Mouse (Mus musculus) ovary, adult 10 weeks (tissue): ENCODE data around the gene Cdc42se2. TPM values are rescaled to one million over a fixed set of nuclear protein-coding genes. Genes with fewer than 3 reads are reported as not detected.

ENCODE experiments used
- polyA plus RNA-seq: library from polyadenylated mRNA; stranded (reverse); fragments of 350-450 nt; fragmentation: Illumina TruSeq; extraction: RNeasy Lipid Tissue Mini Kit (QIAGEN cat#74804); gene quantifications from one replicate; pipeline ENCODE4 v1.2.3, GENCODE M21; 2014

Gene Cdc42se2
- 66.5 TPM for polyA plus RNA-seq

DNA sequence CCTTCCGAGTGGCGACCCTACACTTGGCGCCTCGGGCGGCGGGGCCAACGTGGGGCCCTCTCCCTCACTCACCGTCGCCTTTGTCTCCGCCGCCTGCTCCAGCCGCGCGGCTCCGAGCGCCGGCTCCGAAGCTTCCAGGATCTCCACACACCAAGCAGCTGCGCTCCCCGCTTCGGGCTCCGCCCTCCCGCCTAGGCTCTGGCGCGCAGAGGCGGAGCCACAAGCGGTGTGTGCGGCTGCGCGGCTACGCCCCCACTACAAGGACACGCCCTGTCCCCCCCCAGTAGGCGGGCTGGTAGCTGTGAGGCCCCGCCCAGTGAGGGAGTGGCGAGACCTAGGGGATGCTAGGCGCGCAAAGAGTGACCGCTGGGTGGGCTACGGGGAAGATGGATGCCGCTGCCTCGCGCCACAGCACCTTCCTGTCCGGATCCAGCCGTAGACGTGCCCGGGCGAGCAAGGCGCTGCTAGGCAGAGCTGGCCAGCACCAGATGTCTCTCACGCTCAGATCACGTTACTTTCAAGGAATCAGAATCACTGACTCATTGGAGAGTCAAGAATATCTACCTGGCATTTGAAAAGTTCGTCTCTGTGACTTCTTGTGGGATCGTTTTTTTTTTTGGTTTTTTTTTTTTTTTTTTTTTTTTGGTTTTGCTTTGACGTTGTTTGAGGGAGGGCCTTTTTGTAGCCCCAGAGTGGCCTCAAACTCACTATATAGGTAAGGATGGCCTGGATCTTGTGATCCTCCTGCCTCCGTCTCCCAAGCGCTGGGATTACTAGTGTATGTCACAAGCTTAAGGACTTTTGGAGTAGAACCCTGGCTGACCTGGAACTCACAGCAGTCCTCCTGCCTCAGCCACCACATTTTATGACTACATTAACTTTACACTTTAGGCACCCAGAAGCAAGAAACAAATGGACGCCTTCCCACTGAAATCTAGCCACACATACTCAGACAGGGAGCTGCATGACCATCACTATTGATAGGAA lies at the start of gene Cdc42se2:
Cdc42se2 (minus strand) TSS at position 188 of the 987 bp plus-strand sequence.

Other genes starting within 250 kb of the Cdc42se2 start
- gene Lyrm7, start 73.2 kb upstream of the Cdc42se2 start, polyA plus RNA-seq, result 13.0 TPM
- 188 TPM for gene Hint1, start 78.7 kb upstream of the Cdc42se2 start, polyA plus RNA-seq
- 168 TPM for gene Gpx3, start 114.8 kb upstream of the Cdc42se2 start, polyA plus RNA-seq
- 2.2 TPM for gene Tnip1, start 175.2 kb upstream of the Cdc42se2 start, polyA plus RNA-seq
- gene Anxa6, start 245.8 kb upstream of the Cdc42se2 start, polyA plus RNA-seq, result 18.8 TPM